Mouse (Mus musculus) liver, embryonic 14.5 days (tissue): ENCODE results near the gene Bcl2l11.

ENCODE experiments used
- CTCF ChIP-seq: IDR thresholded peaks from 2 replicates; pipeline ENCODE4 v1.5.1; 2016; ENCODE audit warnings: antibody characterized with exemption, low read depth, control low read depth
- EP300 ChIP-seq: IDR thresholded peaks from 2 replicates; pipeline ENCODE4 v1.6.1; 2016; ENCODE audit warnings: antibody characterized with exemption, low read depth

- no peak for TF ChIP-seq CTCF
- TF ChIP-seq EP300 = no peak
These were observed 77.3 kb downstream of the Bcl2l11 start for GRCm38 (mm10) chr2:128203147-128203546.
